Mouse (Mus musculus) right cerebral cortex, postnatal 4 days (tissue): Measurements from ENCODE around the gene Gm20388.

ENCODE experiments used
- DNase-seq: peaks from one replicate; pipeline ENCODE4 v3.0.0-alpha.2; 2022

Gene Gm20388

DNA sequence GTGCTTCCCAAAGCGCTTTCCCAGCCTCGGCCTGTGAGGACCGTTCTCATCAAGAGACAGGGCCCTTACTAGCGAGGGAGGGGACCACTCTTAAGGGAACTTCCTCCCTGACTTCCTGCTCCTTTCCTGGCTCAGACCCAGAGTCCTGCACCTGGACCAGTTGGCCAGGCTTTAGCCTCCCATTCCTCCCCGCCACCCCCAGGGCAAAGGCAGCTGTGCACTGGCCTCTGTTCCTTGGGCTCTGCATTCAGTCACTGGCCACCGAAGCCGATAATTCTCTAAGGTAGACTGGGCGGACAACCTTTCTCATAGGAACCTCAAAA is 2280.4 kb downstream of the Gm20388 start:
- DNase-seq, result no peak

DNA sequence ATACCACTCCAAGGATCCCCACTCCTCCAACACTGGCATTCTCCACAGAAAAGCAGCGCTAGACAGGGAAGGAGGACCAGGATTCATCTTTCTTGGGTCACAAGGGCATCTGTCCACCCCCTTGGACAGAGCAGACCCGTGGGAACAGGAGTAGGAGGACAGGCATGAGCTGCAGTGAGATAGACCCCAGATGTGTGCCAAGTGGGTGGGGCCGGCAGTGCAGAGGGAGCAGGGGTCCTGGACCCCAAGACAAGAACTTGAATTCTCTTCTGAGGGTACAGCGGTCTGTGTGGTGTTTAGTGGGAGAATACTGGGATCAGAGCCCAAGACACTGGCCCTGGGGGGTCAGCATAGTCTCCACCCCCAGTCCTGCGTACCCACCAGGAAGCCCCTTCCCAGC is 2282.1 kb downstream of the Gm20388 start:
- no peak for DNase-seq

DNA sequence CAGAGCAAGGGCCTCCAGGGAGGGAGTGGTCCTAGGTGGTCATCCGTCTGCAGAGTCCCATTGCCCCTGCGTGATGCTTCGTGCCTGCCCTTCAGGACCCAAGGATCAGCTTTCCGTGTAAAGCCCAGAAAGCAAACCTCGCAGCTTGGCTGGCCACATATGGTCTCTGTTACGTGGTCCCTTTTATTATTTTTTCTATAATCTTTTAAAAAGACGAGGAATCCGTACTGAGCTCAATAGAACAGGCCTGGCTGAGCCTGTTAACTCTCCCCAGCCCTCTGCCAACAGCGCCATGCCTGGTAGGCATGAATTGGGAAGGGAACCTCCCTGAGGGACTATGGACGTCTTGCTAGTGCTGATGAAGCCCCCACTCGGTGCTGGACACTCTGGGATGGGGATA is 2282.9 kb downstream of the Gm20388 start:
- no peak for DNase-seq

DNA sequence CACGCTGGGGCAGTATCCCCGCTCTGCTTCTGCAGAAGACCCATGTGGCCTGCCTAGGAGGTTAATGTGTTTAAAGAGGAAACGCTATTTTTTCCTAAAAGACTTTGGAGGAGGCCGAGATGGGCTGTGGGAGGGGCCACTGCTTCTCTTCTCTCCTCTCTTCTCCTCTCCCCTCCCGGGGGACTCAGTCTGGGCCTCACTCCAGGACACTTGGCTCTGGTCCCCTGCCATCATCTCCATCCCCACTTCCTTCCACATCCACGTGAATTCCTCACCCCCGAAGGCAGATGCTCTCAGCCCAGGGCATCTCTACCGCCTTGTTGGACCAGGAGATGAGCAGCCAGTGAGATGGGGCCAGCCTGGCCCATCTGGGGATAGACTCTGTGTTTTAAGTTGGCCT is 2283.8 kb downstream of the Gm20388 start:
- peak; percentile 47 for DNase-seq

DNA sequence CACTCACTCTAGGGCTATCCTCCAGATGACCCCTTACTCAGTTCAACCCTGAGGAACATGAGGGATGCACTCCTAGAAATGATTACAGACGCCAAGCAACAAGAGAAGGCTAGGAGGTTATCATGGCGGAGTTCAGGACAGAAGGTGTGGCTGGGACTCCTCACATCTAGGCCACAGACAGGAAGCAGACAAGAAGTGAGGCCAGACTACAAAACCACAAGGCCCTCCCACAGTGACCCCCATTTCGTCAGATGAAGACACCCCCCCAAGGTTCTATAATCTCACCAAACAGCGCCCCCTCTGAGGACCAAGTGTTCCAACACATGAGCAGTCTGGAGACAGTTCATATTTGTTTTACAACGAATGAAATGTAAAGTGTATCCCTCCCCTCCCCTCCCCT is 2286.7 kb downstream of the Gm20388 start:
- DNase-seq, result no peak

DNA sequence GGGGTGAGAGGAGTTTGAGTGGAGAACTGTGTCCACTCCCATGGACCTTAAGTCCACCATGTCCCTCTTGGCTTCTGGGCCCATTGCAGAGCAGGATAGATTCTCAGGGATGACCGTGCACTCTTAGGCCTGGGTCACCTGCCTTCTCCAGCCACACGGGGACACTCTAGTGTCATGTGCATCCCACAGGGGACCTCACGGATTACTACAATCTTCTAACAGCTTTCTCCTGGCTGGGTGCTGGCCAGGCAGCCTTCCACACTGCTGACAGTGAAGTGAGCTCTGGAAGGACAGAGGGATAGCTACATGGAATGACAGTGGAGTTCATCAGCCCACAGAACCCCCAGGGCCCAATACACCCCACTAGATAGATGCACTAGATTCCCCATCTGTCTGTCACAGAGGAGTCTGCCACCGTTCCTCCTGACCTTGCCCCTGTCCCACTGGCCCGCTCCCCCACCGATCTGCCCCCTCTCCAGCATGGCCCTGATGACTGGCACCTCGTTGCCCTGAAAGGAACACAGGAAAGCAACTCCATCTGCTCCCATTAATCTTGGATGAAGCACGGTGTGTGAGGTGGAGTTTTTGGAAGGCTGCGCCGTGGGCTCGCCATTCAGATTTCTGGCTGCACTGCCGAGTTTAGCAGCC is 2287.9 kb downstream of the Gm20388 start:
- DNase-seq, result no peak

DNA sequence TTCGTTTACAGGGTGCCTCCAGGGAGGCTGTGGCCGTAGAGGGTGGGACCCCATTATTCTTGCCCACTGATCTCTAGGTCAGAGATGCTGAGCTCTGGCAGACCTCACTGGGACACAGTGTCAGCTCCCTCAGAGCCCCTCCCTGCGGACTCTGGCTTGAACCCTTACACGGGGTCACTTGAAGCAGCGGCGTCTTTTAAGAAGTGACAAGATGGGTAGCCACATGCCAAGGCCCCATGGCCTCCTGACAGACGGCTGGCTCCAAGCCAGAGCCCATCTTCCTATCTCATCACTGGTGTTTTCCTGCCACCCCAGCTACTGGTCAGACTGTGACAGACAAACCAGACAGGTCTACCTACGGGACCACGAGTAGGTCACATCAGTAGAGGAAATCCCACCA is 2288.6 kb downstream of the Gm20388 start:
- DNase-seq, result no peak

DNA sequence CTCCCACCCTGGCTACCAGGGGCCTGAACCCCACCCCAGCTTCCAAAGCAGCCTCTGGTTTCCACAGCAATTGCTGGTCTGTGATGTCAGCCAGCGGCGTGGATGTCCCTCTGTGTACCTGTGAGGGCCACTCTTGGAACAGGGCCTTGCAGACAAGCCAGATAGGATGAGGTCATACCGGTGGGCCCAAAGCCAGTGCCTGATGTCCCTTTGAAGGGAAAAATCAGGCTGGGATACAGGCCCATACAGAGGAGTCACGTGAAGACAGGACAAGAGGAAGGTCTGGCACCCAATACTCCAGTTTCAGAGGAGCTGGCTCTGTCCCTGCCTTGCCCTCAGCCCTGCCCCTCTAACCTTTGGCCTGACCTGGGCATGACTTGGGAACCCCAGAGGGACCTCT is 2289.2 kb downstream of the Gm20388 start:
- DNase-seq, result no peak

DNA sequence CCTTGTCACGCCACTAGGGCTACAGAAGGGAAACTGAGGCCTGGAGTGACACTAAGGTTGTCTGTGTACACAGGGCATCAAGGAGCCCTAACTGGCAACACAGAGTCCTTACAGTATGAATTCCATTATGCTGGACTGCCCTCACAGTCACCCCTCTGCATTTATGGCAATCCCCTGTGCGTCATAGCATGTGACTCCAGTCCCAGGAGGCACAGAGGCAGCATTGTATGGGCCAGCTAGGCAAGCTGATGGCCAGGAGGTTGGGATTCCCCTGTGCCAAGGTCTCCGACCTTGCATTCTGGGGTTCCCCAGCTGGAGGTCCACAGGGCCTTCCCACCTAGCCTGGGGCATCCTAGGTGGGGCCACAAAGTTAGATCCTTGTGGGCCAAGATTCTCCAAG is 2300.9 kb downstream of the Gm20388 start:
- DNase-seq, result no peak

DNA sequence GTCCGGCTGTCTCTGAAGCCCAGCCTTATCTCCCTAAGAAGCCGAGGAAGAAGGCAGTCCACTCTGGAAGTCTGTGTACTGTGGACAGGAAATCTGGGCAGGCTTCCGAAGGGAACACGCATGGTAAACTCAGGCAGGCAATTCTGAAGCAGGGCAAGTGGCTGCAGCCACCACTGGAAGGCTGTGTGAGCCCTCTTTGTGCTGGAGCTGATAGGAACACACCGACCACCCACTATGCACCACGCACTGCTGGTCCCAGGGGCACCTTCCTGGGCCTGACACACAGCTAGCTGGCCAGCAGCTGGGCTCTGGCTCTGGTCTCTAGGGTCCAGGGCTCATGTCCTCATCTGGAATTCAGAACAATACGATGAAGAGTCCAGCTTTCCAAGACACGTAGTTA is 2305.0 kb downstream of the Gm20388 start:
- no peak for DNase-seq

DNA sequence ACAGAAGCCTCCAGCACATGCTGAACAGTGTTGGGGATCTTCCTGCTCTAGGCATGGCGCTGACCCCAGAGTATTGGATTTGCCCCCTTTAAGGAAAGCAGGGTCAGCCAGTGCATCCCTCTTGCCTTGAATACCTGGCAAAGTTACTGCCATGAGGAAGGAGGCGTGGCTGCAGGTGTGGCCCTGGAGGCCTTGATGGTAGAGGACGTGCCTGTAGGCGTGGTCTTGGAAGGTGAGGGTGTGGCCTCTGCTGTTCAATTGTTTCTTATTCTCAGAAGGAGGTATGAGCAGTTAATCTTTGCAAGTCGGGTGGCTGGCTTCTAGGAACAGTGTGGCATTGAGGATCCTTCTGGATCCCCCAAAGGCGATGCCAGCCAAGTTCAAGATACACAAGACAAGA is 2305.8 kb downstream of the Gm20388 start:
- DNase-seq, result no peak

DNA sequence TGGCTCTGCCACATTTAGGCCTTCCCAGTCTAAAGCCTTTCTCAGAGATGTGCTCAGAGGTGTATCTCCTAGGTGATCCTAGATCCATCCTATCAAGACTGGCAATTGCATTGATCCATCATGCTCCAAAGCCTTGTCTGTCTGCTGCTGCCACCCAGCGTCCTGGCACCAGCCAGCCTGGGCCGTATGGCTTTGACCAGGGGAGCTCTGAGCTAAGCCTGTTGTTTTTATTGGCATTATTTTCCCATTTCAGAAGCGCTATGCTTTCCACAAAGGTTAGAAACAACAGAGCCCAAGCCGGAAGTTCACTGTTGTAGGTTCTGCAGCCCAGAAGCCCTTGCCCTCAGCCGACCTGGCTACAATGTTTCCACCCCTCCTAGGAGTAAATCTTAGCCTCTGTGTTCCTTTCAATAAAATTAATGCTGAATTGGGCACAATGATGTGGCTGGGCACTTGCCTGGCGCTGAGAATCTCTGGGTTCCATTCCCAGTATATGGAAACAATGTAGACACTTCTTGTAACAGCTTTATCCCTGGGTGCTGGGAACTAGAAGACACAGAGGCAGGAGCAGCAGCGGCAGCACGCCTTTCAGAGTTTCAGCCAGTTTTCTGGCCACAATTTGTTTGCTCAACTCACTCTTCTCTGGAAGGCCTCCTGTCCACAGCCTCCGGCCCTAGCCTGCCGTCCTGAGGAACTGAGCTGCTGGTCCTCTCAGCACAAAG is 2307.0 kb downstream of the Gm20388 start:
- no peak for DNase-seq

DNA sequence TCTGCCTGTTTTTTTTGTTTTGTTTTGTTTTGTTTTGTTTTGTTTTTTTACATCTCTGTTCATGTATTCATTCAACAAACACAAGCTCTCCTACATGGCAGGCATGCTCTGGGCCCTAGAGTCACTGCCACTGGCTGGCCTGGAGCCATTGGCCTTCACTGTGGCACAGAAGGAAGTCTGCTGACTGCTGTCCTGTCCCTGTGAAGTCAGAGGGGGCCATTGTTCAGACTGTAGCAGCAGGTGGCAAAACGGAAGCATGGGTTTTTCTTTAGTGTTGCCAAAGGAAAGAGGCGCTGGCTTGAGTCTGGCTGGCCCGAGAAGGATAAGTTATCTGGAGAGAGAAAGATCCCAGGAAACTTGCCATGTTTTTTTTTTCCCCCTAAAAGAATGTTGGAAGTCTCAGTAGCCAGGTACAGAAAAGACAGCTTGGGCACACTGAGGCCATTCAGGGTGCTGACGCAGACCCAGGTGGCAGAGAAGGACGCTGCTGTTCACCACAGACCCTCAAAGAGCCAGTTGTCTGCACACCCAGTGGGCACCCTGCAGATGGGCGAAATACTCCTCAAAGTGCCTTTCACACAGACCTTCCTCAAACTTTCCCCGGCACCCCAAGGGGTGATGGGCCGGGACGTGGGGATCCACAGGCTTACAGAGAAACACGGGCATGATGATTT is 2313.5 kb downstream of the Gm20388 start:
- peak; percentile 43 for DNase-seq

DNA sequence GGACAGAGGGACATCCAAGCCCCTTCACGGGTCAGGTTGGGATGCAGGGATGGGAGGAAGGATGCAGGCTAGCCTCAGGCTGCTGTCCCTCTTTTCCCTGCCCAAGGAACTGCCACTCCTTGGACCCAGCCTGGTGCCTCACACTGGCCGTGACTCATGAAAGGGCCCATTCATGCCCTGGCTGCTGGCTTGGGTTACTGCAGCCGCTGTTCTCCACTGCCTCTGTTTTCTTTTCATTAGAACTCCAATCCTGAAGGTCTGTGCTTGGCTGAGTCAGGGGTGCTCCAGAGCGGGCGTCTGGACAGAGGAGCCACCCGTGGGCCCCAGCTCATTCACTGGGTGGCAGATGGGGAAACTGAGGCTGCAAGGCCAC is 2314.0 kb downstream of the Gm20388 start:
- DNase-seq, result no peak

DNA sequence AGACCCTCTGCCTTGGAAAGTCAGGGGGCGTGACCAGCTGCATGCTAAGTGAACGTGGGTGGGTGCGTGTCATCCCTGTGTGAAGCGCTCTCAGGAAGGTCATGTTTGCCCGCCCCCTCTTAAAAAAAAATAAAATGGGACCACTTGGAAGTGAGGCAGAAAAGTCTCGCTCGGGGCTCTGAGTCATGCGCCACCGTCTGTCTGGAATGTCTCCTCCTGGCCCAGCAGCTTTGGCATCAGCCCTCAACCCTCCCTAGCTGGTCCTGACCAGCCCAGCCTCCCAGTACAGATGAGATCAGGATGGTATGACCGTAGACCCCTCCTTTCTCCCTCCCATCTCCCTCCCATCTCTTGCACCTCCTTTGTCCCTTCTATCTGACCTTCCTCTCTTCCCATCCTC is 2314.8 kb downstream of the Gm20388 start:
- DNase-seq, result no peak

DNA sequence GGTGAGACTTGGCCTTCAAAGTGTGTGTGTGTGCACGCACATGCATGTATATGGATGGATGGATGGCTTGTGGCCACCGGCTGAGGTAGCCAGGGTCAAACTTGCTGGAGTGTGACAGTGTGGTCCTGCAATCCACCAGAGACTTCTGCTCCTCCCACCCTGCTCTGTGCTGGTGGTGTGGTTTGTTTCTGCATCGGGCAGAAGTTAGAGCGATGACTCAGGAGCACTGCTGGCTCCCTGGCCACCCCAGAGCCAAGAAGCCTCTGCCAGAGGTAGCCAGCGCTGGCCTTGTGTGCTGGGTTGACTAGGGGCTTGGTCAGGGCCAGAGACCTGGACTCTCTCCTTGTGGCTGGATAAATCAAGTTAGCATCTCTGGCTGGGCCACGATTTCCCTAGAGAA is 2316.7 kb downstream of the Gm20388 start:
- no peak for DNase-seq

DNA sequence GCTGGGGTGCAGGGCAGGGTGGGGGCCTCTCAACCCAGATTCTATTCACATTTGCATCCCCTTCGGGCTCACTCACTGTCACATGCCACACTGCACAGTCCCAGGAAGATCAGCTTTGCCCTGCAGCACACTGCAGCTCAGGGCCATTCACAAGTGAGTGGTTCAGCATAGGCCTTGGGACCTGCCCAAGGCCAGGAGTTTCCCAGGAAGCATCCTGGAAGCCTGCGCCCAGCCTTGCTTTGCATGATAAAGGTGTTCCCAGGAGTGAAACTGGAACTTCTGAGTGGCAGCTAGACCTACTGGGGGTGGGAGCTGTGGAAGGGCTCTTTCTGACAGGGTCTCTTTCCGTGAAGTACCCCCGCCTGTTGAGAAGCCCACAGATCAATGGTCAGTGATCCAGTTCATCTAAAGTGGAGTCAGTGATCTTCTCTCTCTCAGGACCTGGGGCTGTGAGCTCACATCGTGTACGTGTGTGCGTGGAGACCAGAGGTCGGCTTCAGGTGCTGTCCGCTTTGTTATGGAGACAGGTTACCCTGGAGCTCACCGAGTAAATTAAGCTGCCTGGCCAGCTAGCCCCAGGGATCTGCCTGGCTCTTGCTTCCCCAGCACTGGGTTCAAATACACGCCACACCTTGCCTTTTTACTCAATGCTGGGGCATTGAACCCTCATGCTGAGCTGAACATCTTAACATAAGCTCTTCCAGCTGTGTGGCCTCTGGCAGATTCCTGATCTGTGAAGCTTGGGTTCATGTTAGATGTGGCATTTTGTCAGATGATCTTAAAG is 2318.3 kb downstream of the Gm20388 start:
- no peak for DNase-seq

DNA sequence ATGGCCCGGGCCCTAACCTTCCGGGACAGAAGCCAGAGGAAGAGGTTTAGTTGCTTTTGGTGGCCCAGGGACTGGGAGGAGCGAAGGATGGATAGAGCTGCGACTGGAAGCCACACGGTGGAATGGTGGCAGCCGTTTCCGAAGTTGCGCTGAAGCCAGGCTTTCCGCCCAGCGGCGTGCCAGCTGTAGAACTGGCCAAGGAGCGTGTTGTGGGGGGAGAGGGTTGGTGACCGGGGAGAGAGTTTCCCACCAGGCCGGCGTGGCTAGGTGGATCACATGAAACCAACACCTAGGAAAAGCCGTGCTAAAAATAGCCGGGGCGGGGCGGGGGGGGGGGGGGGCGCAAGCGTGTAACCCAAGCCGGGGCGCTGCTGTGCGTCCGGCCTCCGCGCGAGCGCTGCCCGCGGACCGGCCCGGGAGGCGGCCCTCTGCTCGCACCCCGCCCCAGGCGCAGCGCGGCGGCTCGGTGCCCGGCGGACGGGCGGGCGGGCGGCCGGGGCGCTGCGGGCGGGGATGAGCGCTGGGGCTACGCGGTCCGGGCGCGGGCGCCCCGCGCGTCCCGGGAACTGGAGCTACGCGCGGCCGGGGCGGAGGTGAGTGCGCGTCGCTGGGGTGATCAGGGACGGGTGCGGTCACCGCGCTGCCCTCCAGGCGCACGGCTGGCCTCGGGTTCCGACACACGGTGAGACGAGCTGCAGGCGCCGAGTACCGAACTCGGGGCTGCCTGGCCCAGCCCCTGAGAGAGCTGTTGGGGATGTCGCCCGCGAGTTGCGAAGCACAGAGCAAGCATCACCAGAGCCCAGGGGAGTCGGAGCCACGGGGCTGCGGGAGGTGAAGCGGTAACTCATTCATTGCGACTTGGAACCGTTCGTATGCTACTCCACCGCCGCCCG is 2319.4 kb downstream of the Gm20388 start:
- peak; percentile 35 for DNase-seq

DNA sequence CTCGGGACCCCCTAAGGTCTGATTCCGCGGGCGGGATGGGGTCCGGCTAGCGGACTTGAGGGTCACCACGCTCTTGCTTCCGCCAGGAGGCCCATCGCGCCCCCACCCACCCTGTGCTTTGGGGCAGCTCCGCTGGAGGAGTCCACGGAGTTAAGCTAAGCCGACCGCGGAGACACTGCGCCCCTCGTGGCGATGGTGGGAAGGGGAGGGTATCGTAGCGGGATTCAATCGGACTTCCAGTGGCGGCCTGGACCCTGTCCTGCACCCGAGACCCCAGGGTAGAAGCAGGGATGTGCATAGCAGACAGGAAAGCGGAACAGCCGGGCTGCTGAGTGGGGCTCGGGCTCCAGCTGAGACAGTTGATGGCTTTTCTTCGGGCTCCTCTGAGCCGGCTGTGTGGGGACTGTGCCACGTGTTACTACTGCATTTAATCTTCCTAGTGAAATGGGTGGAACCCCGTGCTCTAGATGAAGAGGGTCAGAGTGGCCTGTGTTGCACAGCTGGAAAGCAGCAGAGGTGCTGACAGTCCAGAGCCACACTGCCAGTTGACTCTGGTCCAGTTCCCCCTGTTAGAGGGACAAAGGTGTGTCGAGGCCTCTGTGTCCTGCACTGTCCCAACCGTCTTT is 2320.2 kb downstream of the Gm20388 start:
- peak; percentile 80 for DNase-seq

DNA sequence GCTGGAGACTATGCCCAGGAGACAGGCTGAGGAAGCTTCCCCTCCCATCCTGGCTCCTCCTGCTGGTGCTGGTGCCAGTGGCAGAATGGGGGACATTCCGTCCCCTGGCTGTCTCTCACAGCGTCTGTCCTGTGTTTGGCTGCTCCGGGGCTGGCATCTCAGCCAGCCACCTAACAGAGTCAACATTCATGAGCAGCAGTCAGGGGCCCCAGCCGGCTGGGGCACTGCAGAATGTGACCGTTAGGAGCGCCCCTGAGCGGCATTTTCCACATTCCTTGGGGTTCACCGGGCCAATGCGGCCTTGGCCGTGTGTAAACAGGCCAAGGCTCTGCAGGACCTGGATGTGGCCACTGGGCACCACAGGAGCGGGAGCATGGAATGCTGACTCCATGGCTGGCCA is 2323.4 kb downstream of the Gm20388 start:
- peak; percentile 30 for DNase-seq

DNA sequence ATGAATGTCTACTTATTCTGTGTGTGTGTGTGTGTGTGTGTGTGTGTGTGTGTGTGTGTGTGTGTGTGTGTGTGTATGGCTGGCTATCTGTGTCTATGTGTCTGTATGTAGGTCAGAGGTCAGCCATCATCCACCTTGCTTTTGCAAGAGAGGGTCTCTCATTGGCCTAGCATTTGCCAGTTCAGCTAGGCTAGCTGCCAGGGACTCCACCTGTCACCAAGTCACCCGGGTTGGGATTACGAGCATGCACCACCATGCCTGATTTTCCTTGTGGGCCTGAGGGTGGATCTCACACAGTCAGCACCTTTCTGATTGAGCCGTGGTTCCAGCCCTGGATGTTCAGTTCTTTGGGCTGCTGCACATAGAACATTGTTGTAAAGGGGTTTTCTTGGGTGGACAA is 2325.9 kb downstream of the Gm20388 start:
- DNase-seq, result no peak

DNA sequence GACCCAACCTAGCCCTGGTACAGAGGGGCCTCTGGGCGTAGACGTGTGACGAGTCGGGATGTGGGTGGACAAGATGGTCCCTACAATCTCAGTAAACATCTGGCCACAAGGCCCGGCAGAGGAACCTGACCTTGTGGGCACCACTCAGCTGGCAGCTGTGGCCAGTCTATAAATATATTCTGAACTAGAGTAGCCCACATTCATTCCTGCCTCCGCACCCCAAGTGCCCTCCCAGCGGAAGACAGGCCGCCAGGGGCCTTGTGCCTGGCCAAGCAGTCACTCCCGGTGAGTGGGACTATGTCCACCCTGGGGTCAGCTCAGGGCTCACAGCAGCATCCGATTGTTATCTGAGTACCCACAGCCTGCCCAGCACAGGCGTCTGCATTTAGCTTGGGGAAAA is 2327.6 kb downstream of the Gm20388 start:
- no peak for DNase-seq
